Mouse (Mus musculus): ENCODE measurements at regions not wholly inside any gene's neighbourhood (a gene's known extent, or its start where the extent isn't known, plus 50 kb on each side); places are given as distances from the start of the nearest gene placed in this dataset.

DNA sequence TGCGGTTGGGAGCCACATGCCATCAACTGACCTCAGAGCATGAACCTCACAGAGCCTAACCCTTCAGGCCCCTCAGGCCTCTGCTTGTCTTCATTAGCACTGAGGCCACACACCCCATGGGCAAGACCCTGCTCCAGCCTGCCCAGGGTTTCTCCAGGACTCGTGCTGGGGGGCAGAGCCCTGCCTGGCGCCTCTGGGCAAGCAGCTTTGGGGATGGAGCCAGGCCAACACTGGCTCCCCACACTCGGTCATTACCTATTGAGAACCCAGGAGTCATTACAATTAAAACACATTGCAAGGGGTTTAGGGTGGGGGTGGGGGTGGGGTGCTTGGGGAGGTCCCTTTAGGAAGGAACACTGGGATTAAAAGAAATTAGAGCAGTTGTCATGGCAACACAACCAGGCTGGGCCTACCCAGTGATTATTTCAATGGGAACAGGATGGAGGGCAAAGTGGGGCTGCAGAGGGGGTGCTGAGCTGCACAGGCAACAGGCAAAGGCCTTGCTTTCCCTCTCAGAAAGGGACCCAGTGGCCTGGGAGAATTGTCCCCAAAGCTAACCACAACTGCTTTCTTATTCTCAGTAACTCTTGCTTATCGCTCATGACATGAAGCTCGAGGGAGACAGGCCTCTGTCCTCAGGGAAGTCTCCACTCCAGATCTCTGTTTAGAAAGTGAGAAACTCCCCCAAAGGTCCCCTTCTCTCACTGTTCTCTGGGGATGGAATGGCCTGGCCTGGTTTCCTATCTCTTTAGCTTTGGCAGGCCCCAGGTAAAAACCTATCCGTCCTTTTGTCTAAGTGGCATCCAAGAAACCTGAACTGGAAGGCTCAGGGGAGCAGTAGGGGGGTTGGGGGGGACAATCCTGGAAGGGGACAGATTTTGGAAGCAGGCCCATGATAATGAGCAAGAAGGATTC is 235.0 kb downstream of the Sox9 start:
- no peak for DNase-seq (ENCODE audit: extremely low read depth, low read depth)

DNA sequence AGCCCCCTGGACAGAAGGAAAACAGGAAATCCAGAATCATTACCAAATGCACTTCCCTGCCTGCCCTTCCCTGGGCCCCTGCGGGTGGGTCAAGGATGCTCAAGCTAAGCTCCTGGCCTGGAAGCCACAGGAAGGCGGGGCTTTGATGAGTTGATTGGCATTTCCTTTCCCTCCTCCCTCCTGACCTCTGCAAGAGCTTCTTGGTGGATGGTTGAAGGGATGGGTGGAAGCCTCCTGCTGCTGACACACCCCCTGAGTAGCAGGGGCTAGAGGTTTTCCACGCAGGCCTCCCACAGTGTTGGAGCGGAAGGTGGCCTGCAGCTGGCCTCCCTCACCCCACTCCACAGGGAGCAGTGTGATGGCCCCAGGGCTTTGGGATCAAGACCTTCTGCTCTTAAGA is 239.5 kb downstream of the Sox9 start:
- DNase-seq (ENCODE audit: extremely low read depth, low read depth): no peak

DNA sequence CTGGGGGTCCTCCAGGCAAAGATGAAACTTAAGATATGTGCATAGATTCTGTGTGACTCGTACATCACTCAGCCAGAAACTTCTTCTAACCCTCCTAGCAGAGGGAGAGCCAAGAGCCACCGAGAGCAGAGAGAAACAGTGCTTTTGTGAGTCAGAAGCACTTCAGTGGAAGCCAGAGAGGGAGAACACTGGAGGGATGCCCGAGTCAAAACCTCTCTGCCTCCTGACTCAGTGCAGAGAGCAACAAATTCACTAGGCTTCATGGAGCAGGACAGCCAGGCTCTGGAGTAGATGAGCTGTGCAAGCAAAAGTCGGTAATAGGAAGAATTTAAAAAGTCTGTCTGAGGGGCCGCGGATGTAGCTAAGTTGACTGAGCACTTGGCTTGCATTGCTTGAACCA is 245.0 kb downstream of the Sox9 start:
- no peak for DNase-seq (ENCODE audit: extremely low read depth, low read depth)

DNA sequence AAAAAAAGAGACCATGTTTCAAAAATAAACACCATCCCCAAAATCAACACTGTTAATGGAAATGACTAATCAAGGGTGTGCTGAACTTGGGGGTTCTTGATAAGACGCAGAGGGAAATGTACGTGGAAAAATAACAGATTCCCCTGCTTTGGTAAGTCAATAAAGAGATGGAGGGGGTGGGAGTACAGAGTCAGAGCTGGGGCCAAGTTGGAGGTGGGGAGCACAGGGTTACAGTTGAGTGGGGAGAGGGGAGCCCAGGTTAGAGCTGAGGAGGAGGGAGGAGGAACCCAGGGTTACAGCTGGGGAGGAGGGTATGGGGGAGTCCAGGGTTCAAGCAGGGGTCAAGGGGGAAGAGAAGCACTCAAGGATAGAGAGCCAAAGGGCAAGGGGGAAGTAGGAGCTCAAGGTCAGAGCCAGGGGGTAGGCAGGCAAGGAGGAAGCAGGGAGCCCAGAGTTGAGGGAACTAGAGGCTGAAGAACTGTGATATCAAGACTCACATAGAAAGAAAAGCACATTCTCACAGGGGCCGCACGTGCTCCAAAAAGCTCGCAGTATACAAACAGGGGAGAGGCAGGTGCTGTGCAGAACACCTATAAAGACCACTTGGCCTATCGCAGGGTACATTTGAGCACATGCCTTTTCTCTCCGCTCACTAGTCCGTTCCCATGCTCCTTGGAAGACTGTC is 246.4 kb downstream of the Sox9 start:
- DNase-seq (ENCODE audit: extremely low read depth, low read depth): no peak

DNA sequence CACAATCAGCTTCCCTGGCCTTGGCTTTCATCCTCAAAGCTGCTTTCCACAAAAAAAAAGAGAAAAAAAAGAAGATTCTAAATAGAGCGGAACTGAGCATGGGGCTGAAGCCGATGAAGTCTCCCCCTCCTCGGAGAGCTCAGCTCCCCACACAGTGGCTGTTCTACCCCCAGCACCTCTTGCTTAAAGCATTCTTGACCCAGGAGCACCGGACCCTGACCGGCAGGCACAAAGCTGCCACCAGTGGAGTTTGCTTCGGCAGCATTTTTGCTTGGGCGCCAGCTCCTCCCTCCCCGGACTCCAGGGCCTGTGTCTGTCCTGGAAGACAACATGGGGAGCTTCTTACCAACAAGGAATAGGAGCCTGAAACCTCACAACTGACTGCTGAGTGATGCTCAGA is 249.4 kb downstream of the Sox9 start:
- DNase-seq (ENCODE audit: extremely low read depth, low read depth): no peak

DNA sequence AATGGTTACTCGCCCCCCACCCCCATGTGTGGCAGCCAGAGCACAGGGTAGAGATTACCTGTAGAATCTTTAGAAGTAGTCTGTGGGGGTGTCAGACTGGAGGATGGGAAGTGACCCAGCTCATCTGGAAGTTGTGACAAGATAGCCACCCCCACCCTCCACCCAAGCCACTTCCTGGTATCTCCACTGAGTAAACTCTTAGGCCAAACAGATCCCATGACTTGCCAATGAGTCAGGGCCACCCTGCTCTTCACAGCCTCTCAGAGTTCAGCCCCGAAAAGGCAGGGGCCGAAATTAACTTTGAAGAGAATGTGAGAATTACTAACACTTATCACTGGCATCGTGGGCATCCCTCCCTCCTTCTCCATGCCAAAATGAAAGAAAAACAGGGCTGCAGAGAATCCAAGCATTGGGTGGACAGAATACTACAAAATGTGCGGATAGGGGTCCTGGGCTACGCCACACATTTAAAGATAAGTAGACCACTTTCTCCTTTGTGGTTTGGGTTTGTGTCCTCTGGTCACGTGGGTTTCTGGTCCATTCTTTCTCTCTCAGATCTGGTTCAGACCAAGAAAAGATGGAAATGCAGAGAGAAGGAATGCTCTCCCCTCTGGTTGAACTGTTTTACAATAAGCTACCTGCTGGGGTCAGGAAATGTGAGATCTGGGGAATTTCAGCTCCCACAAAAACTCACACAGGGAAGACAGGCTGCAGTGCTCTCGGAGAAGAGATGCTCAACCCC is 250.6 kb downstream of the Sox9 start:
- no peak for DNase-seq (ENCODE audit: extremely low read depth, low read depth)

DNA sequence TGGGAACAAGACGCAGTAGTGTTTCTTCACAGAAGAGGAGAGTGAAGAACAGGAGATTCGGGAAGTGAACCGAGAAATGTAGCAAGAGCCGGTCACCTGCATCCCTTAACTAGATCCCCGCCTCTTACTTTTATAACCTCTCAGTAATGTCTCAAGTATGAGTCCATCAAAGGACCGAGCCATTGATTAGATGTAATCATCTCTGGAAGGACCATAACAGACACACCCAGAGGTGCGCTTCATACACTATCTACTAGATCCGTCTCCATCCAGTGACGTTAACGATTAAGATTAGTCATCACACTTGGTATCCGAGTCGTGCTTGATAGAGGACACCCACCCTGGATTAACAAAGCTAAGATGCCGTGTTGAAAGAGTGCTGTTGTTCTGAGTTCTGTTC is 252.9 kb downstream of the Sox9 start:
- DNase-seq (ENCODE audit: extremely low read depth, low read depth): no peak

DNA sequence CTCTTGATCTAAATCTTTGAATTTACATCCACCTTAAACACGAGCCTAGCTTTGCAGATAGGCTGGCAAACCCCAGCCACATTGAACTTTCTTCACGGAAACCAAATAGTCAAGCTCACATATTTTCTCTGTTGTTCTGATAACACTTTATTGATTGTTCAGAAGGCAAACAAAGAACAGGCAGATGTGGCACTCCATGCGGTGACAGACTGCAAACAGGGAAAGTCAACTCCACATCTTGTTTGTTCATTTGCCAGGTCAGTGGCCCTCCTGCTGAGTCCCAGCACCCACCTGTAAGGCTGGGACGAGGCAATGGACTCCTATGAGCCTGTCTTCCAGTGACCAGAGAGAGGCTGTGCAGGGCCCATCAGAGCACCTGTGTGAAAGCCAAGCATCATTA is 255.7 kb downstream of the Sox9 start:
- DNase-seq (ENCODE audit: extremely low read depth, low read depth): no peak

DNA sequence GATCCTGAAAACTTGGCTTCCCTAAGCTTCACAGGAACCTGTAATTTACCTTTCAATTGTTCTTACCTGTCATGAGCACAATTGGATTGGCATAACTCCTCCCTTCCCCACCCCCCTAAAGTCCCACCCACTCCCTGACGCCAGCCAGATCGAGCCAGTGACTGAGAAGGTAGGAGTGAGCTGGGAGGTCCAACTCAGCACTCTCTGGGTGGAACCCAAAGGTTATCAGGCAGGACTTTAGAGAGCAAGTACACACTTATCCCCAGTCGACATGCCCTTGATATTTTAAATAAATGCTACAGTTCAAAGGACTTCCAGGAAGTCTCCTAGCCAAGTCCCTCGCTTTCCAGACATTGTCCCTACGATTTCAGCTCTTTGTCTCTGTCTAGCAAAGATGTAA is 260.7 kb downstream of the Sox9 start:
- no peak for DNase-seq (ENCODE audit: extremely low read depth, low read depth)

DNA sequence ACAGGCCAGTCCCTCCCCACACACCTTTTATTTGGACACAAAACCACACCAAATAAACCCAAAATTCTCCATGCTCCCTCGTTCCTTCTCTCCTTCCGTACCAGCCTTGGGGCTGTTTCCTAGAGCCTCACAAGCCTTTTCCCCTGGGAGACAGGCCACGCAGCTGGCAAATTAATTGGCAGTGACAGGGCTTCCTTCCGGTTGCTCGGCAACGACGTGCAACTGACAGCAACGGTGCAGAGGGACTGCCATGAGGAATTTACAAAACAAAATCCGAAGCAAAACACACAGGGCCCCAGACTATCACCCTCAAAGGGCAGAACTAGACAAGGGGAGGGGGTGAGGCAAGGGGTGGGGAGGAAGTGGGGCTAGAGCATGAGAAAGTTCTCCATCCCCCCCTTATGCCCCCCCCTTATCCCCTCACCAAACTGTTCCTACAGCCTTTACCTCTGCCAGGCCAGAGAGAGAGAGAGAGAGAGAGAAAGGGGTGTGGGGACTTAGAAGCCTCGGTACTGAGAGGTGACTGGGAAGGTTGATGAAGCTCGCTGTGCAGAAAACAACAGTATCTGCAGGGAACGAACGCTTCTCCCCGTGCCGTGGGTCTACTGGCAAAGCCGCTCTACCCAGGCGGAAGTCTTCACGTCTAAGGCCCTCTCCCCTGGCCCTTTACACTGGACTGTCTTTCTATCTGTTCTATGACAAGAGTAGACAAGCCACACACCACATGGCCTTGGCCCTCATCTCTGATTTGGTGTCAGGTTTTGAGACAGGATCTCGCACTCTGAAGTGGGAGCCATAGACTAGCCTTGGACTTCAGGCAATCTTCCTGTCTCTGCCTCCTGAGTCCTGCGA is 264.4 kb downstream of the Sox9 start:
- no peak for DNase-seq (ENCODE audit: extremely low read depth, low read depth)

DNA sequence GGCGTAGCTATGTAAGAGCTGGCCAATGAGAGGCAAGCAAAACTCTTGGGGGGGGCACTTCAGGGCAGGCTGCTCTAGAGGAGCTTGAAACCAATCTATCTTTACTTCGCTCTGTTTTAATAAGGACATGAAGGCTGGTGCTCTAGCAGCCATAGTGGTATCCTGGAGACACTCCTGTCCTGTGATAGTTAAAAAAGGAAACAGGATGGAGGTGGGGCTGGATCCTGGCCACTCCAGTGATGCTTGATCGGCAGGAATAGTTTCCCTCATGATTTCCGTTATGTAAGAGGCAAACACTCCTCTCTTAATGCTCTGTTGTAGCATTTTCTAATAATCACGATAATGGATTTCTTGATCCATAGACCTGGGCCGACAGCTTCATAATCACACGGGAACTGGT is 266.1 kb downstream of the Sox9 start:
- no peak for DNase-seq (ENCODE audit: extremely low read depth, low read depth)

DNA sequence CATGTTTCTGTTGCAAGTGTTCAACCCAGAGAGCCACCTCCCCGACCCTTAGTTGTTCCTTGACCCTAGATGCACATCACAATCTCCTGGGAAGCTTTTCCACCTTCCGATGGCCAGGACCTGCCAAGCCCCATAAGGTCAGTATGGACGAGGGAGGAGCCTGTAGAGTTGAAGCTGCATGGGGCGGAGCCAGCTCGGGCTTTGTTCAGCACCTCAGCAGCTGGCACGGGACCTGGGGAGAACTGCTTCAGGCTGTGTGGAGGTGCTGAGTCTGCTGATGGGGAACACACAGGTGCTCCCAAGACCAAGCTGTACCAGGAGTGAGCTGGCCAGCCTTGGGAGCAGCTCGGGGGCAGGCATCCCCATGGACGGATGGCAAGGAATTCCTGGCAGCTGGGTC is 267.6 kb downstream of the Sox9 start:
- no peak for DNase-seq (ENCODE audit: extremely low read depth, low read depth)

DNA sequence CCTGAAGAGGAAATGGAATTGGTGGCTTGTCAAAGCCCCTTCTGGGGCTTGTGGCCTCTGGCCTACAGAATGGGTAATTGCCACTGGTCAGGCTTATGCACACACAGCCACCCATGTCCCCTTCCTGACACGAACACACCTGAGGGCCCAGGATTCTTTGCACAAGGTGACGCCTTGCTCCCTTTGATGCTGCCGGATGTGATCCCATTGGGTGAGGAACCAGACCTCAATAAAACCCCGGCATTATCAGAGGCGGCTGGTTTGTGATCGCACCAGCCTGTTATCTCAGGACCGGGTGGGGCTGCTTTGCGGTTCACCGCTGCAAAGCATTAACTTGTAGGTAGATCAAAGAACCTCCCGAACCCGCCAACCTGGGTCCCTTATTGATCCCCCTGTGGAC is 270.5 kb downstream of the Sox9 start:
- no peak for DNase-seq (ENCODE audit: extremely low read depth, low read depth)

DNA sequence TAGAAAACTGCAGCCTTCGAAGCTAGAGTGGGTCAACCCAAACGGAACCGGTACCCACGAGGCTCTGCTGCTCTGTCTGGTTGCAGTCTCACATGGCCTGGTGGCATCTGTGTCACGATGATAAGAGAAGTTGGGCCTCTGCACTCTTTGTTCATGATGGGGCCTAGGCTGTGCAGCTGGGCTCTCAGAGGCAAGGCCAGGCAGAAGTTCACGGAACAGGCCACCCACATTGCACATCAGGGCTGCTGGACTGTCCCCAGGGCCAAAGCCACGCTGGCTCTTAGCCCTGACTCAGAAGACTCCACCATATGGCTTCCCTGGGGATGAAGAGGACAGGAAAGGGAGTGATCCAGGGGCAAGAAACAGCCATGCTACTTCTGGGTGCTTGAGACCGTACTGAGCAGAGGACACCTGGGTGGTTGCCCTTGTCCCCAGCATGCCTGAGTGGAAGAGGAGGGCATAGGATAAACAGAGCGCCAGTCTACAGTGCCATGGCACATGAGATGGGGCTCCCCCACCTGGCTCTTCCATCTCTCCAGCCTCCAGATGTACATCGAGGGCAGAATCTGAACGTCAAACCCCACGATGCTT is 274.1 kb downstream of the Sox9 start:
- DNase-seq (ENCODE audit: extremely low read depth, low read depth): no peak

DNA sequence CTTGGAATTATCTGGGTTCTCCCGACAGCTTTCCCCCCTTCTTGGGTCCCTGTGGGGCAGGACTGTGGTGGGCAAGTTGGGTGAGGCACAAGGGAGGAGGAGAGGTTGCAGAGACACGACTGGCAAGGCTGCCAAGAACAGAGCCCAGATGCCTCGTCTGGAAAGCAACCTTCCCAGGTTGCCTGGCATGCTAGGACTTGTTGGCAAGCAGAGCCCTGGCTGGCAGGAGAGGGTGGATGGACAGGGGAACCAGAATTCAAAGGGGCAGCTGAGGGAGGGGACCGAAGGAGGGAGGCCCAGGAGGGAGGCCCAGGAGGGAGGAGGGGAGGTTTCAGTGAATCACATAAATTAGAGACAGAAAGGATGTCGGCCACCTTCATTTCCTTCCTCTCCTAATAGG is 274.8 kb downstream of the Sox9 start:
- no peak for DNase-seq (ENCODE audit: extremely low read depth, low read depth)

DNA sequence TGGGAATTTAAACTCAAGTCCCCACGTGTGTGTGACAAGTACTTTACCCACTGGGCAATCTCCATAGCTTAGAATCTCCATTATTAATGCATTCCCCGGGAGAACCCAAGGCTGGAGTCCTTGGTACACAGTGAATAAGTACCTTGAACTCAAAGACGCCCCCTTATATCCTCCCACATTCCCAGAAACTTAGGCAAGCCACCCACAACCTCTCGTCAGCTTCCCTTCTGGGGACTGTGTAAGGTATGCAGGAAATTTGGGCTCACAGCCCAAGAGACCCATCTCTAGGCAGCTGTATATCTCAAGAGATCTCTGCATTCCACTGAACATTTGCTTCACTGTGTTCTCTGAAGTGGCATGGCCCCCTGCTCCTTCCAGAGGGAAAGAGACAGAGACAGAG is 288.3 kb downstream of the Sox9 start:
- no peak for DNase-seq (ENCODE audit: extremely low read depth, low read depth)

DNA sequence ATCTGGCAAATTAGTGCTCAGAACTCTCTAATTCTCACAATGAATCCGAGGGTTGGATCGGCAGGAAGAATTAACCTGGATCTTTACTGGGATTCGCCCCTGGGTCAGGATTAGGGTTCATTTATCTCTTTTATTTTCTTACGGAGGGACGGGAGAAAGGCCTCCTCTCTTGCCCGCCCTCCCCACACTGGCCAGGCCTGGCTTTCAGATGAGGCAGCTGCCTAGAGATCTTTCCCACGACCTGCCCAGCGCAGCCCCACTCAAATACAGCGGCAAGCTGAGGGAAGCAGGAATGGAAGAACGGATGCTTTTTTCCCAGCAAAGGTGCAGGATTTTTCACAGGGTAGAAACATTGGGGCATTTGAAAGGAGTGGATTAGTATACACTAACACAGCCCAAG is 289.9 kb downstream of the Sox9 start:
- DNase-seq (ENCODE audit: extremely low read depth, low read depth): no peak

DNA sequence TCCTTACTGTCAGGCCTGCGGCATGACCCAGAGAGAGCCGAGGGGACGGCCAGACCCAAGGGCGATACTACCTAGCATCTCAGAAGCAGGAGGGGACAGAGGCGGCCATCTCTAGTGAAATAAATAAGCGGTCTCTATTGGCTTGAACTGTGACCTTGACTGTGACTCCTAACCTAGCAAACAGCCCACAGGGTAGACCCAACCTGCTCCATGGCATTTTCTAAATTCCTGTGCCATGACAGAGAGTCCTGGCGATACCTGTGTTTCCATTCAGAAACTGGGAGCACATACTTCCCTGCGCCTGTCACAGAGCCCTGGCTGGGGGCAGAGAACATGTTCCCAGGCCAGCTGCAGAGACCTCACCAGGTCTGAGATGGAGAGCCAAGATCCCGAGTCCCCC is 292.3 kb downstream of the Sox9 start:
- no peak for DNase-seq (ENCODE audit: extremely low read depth, low read depth)

DNA sequence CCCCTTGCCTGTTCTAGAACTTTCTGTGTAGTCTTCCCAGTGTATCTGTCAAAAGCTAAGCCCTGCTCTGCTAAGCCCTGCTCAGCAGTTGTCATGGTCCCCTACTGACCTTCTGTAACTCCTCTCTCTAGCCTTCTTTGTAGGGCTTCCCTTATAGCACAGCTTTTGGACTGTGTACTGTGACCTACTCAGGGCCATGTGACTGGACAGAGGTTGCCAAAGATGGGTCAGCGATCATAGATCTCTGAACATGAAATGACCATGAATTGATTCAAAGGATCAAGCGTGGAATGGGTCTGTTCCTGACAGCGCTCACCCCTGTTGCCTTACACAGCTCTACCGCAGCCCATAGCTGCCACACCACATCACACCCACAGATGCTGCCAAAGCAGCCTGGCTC is 294.3 kb downstream of the Sox9 start:
- no peak for DNase-seq (ENCODE audit: extremely low read depth, low read depth)

DNA sequence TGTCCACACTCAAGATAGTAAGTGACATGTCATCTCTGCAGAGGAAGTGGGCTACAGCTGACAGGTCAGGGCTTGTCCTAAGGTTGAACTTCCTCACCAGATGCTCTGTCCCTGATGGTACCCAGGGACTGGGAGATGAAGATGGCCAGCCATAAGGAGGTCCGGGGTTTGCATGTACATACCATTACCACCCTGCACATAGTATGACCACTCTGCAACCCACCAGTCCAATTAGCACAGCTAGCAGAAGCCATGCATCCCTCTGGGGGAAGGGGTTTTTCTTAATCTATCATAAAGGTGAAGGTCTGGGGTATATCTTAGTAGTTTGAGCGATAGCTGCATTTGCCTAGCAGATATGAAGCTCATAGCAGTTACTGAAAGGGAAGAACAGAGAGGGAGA is 298.3 kb downstream of the Sox9 start:
- no peak for DNase-seq (ENCODE audit: extremely low read depth, low read depth)

DNA sequence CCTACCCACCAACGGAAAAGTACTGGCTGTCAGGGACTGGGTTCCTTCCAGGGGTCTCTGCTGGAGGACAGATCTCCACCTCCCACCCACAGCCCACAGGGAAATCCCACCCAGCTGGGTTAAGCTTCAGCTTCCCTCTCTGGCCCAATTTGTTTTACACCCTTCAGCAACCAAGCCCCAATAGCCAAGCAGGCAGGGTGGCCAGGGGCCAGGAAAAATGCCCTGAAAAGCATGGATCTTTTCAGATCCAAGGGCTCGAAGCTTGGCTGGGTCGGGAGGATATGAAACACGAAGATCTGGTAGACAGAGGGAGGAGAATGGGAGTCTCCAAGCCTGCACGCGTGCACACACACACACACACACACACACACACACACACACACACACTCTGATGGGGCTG is 302.4 kb downstream of the Sox9 start:
- DNase-seq (ENCODE audit: extremely low read depth, low read depth): no peak
